Mouse (Mus musculus): ENCODE measurements at regions not wholly inside any gene's neighbourhood (a gene's known extent, or its start where the extent isn't known, plus 50 kb on each side); places are given as distances from the start of the nearest gene placed in this dataset.
"Not testable (repeated sequence)": the region's sequence is repeated elsewhere in the genome, so short reads cannot be mapped to it uniquely, and the experiment has no call there.

DNA sequence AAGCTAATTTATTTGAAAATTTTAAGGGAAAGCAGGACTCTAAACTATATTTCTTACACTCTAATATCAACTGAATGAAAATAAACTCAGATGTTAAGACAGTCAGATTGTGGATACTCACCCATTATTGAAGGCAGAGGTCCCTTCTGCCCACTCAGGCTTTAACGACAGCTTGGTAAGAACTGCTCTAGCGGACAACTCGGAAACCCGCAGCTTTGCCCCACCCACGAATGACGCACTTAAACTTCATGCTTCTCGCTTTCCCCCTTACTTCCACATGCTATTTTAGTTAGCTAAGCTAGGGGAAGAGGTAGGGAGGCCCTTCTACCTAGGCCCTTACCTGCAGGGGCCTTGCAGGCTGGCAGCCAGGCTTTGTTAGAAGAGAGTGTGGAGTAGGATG lies 50.8 kb upstream of the Elmo1 start:
- no peak for DNase-seq

DNA sequence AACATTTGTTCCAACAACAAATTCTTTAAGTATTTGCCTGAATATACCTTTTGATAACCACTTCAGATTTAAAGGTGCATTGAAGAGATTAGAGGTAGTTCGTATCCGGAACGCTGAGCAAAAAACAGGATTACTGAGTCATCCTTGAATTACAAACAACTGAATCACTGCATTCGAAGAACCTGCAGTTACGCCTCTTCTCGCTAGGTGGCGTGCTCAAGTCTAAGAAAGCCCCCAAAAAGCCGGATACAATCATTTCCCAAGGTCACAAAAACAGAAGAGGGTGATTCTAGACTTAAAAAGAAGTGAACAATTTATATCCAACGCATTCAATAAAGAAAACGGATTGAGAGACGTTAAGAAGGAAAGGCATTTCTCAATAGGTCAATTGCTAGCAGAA lies 51.9 kb upstream of the Elmo1 start:
- peak; percentile 22 for DNase-seq

DNA sequence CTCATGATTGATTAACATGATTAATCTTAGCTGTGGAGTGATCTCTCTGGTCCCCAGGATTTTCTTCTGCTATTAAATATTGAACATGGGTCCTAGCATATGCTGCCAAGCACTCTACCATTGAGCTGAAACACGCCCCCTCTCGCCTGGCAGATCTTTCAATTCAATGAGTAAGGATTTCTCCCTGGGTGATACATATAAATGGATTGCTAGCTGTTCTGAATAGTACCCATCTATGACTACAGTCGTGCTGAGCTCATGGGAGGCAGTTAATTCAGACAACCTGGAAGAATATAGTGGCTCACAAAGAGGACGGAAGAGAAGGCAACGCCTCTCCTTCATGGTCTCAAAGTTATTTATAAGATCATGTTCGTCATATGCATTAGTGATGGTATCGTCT lies 53.0 kb upstream of the Elmo1 start:
- DNase-seq: no peak

DNA sequence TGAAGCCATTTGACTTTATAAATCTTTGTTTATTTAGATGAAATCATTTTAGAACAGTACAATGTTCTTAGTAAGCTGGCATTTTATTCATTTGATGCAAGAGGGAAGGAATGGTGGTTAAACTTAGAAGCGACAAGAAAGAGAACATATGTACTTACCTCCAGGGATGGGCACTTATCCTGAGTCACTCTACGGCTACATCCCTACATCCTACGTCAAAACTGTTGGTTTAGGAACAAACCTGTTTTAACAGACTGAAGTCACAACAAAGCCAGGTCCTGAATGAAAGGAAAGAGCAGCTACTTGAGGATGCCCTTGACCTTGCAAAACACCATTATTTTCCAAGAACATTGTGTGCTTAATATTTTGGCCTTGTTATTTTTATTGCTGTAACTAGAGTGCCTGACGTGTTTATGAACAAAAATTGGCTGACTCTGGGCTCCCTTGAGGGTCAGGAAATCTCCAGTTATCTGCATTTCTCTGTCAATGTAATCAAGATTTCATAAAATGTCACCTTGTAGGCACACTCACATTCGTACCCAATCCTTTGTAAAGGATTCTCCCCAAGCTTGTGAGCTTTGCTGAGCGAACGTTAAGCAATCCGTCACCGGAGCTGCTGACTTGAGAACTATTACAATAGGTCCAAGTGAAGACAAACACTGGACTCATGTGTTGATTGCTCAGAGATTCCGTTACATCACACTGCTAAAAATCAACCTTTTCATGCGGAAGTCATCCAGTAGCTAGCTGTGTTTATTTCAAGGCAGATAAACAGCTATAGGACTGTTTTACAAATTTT lies 56.3 kb upstream of the Elmo1 start:
- DNase-seq: no peak

DNA sequence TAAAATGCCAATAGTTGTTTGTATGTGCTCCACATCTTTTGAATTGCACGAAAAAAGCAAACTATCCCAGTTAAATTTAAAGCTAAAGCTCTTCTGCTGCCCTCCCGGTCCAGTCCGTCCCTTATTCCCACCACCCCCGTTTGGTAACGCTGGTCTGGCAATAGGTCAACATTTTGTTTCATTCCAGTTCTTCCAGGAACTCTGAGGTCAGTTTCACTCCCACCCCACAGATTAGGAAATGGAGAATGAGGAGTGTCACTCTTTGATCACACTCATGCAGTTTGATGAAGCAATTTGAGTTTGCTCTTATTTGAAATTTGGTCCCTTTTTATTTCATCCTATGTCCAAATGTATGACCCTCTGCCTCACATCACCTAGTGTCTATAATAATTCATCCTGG lies 58.7 kb upstream of the Elmo1 start:
- DNase-seq: no peak

DNA sequence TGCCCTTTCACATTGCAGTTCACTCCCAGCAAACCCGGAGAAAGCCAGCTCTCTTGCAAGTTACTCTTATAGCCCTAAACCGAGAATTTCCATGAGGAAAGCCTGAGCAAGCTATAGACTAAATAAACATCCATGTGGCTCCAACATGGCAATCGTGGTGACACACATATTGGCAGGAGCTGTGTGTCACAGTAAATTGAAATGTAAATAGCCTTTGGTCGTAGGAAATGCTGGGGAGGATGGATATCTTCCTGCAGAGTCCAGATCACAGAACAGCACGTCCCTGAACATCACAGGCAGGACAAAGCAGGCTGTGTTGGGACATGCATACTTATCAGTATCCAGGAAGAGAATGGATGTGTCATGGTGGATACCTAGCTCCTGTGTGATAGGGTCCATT lies 59.3 kb upstream of the Elmo1 start:
- no peak for DNase-seq

DNA sequence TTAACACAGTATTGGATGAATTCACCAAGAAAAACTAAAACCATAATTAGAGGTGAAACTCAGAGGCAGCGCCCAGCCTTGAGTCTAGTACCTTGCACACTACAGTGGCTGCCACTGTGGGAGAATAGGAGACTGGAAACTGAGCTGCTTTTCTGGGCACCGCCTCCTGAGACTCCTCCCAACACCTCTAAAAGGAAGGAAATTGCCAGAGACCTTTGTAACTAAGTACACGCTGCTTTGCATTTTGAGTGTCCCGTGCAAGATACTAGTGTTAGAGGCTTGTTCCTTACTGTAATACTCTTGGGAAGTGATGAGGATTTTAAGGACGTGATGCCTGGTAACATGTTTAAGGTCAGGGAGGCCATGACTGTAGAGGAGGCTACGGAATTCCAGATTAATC lies 63.8 kb upstream of the Elmo1 start:
- no peak for DNase-seq

DNA sequence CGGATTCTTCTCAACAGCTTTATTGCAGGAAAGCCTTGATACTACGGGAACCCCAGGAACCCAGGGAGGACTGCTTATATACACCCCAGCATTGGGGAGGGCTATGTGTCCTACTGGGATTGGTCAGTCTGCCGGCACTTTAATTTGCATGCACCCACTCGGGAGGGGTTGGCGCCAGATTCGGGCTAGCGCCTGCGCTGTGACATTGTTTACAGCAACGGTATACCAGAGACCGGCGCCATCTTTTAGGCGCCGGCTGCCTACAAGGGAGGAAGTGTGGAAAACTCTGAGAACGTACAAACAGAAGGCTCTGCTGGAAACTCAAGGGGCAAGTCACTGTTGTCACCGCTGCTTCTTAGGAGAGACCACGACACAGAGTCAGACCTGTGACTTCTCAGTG lies 73.9 kb upstream of the Elmo1 start:
- DNase-seq: not testable (repeated sequence)

DNA sequence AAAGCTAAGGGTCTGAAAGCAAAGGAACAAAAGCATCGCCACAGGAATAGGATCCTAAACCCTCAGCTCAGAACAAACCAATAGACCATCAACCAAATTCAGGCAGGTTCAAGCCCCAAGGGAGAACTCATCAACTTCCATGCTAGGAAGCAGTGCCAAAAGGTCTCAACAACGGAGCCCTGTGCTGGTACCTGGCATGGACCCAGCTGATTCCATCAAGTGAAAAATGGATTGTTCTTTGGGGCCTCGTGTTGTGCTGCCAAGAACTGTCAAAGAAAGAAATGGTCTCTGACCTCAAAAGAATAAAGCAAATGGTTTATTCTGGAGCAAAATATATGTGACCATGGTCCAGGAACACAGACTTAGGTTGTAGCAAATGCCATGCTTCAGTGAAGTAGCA lies 77.8 kb upstream of the Elmo1 start:
- peak; percentile 23 for DNase-seq

DNA sequence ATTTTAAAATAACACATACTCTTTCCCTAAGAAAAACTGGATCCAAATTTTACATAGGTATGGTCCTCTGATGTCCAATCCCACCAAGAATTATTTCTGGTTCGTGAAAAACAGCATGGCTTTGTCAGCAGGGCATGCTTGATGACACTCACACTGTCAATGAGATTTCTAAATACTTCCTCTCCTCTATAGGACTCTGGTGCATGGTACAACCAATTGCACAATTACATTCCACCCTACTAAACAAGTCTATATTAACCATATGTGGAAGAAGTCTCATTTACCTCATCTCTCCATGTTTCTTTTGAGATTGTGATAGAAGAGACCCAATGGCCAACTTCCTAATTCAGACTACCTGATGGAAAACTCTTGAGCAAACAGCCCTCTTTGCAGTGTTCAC lies 81.2 kb upstream of the Elmo1 start:
- DNase-seq: no peak

DNA sequence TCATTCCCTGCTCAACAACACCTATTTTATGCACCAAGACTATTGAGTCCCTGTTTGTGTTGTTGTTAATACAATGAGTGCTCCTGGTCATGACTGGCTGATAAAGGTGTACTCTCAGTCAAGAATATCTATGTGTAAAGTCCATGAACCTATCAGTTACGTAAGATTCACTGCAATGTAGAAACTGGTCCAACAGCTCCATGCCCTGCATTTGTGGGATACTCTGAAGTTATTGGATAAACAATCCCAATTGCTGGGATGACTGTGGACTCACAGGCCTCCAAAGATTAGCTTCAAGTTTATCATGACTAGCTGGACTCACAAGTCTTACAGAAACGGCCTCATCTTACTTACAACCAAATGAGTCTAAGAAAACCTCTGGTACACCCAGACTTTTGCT lies 82.8 kb upstream of the Elmo1 start:
- no peak for DNase-seq

DNA sequence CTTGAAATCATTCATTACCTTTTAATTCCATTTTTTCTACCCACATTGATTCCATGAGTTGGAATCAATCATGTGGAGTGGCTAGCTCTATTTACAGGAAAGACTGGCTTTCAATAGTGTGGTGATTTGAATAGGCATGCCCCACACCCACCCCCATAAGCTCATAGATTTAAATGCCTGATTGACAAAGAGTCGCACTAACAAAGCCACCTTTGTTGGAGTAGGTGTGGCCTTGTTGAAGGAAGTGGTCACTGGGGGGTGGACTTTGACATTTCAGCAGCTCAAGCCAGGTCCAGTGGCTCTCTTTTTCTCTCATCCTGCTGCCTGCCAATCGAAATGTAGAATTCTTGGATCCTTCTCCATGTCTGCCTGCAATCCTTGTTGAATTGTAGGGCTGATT lies 92.8 kb upstream of the Elmo1 start:
- no peak for DNase-seq

DNA sequence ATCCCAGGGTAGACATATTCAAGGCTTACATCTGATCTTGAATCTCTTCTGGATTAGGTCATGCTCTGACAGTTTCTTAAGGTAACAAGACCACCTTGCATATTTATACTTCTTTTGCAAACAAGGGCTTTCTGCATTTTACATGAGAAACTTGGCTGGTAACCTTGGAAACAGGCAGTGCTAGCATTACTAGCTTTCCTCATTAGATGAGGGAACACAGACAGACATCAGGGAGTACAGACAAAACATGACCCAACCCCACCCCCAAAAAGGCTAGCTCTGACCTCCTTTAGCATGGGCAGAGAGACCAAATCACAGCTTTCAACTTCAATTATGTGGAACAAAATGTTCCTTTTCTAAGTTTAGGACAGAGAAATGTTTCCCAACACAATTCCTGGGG lies 114.8 kb upstream of the Elmo1 start:
- no peak for DNase-seq

DNA sequence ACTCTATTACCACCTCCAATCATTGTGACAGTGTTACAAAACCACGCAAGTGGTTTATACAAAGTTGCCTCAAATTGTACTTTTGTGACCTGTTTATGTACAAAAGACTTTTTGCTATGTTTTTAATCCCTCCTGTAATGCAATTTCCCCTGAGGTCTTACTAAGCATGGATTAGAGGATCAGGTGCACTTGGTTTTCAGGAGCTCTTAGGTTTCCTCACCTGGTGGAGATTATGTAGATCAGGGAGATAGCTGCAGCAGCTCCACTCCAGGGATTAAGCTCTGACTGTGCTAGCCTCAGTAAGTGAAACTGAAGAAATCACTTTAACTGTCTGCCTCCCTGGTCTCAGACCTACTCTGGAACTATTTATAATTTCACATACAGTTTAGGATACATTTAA lies 123.8 kb upstream of the Elmo1 start:
- DNase-seq: no peak

DNA sequence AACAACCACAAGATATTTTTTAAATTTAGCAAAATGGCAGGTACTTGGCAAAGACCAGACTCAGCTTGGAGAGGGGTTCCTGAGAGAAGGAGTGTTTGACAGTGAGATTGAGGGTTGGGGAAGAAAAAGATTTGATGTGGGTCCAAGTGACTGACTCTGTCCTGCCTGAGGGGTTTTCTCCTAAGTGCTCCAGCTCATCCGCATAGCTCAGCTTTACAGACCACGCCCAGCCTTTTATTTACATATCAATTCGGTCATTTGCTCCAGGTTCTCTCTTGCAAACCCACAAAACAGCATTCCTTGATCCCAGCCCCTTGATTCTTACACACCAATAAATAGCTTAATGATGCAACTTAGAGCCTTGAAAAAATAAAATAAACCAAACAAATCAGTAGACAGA lies 127.4 kb upstream of the Elmo1 start:
- DNase-seq: no peak

DNA sequence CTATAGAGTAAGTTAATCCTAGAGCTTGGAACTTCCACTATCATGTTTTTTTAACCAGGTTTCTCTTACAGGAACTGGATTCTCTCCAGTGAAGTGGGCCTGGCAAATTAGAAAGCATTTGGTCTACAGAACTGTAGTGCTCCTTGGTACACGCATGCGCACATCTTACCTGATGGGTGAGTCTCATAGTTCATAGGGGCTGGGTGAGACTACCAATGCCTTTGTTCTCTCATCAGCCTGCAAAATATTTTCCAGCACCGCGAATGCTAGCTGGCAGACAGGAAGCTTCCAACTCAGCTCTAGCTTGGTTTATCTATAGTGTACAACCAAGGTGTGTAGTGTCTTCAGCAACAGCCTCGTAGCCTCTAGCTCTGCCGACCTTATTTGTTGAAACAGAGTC lies 104.7 kb upstream of the Gpr141 start:
- no peak for DNase-seq

DNA sequence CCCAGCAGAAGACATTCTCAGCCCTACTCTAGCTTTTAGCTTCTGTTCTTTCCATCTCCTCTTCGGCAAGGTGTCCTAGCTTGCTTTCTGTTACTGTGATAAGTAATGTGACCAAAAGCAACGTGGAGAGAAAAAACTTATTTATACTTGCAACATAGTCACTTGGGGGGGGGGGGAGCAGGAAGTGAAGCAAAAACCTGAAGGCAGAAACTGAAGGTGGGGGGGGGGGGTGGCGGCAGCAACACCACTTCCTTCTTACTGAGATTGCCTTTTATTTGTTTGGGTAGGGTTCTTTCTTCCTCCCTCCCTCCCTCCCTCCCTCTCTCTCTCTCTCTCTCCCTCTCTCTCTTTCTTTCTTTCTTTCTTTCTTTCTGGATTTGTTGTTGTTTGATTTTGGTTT lies 103.8 kb upstream of the Gpr141 start:
- DNase-seq: no peak

DNA sequence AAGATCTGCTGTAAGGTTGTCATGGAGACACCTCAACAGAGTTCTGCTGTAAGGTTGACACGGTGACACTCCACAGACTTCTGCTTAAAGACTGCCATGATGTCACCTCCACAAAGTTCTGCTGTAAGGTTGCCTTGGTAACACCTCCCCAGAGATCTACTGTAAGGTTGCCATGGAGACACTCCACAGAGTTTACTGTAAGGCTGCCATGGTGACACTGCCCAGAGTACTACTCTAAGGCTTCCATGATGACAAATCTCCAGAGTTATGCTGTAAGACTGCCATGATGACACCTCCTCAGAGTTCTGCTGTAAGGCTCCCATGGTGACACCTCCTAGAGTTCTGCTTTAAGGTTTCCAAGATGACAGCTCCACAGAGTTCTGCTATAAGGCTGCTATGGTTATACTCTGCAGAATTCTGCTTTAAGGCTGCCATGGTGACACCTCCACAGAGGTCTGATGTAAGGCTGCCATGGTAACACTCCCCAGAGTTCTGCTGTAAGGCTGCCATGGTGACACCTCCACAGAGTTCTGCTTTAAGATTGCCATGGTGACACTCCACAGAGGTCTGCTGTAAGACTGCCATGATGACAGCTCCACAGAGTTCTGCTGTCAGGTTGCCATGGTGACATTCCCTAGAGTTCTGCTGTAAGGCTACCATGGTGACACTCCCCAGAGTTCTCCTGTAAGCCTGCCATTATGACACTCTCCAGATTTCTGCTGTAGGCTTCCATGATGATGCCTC lies 97.2 kb upstream of the Gpr141 start:
- DNase-seq: no peak

DNA sequence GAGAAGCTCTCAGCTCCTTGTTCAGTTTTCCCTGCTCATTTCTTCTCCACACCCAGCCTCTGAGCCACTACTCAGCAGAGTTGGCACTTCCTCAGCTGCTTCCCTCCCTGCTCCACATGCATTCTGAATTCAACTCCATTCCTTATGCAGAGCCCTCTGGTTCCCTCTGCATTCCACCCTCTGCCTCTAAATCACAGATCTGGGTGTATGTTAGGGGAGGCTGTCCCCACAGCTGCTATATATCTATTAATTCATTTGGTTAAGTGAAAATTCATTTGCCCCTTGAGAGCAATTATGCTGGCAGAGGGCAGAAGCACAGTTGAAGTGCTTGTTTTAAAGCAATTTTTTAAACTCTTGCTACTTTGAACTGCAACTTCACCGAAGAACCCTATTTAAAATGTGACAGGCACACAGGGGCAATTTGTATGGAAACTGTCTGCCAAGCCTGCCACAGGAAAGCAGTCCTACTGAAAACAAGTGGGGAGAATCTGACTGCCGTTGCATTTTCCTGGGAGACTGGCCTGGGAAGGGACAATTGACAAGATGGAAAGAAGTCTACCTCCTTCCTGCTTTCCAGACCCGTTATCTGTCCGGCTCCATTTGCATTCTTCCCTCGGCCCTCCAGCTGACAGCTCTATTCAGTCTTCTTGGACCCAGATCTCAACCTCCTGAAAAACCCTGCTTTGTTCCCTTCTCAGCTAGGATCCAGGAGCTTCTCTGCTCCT lies 88.0 kb upstream of the Gpr141 start:
- DNase-seq: no peak

DNA sequence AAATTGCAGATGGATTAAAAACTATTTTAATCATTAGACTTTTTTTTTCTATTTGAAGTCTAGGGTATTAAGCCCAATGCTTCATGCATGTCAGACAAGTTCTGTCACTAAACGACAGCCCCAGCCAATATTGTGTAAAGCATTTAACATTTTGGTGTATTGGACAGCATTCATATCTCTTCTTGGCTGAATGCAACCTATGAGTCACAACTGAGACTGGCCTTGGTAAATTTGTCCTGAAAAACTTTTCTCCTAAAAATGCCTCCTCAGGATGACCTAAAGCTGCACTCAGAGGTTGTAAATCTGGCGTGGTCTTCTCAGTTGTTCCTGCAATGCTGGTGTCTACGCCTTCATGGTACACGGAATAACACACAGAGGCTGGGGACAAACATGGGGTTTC lies 78.7 kb upstream of the Gpr141 start:
- peak; percentile 23 for DNase-seq

DNA sequence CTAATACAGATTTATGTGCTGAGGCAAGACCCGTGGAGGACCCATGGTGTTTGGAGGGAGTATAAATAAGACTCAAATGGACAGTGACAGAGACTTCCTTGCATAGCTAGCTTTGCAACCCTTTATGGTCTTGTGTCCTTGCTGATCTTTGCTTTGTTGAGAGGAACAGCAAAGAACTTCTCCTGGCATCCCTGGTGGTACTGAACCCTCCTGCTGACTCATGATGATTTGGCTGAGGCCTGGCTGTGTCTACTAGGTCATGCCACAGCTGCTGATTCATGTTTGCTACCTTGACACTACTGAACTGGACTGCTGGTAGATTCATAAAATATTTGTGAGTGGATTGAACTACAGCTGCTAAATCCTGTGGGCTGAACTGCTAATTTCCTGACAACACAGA lies 73.1 kb upstream of the Gpr141 start:
- peak; percentile 55 for DNase-seq

DNA sequence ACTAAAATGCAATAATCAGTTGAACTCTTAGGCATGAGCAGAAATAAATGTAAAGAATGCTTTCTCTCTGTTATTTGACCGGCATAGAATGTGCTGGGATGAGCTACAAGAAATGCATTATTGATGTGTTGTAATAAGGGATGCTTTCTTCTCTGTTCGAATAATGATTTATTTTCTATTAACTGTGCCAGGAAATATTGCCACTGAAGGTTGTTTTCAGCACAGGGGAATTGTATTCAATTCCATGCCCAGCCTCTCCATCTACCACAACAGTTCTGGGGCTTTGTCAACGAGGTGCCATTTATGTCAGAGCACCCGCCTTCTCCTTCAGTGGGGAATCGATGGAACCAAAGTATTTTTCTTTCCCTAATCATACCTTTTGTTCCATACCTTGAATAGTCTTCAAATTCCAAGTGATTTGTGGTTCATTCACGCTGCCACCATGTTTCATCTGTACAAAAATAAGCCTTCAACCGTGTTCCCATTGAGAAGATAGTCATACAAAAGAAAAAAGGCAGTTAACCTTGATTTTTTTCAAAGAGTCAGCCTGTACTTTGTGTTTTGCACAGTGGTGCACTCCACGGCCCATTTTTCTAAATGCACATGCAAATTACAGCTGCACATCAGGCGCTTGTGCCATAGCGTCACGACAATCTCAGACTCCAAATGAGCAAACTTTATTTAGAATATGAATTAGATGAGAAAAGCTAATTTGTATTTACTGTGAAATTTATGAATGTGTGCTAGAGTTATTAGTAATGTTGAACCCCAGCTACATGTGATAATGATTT lies 65.1 kb upstream of the Gpr141 start:
- DNase-seq: no peak

Data from adrenal gland, adult 8-10 months (tissue).